Mouse (Mus musculus) small intestine, adult 2 months (tissue): ENCODE data around the gene Synpo2.

Source experiments
- CTCF ChIP-seq: fragments of 200-500 bp; IDR thresholded peaks from 2 replicates; pipeline ENCODE4 v1.5.1; 2012; ENCODE audit warnings: low read depth, mild to moderate bottlenecking, control low read depth, inconsistent platforms, low read length, moderate library complexity, mixed read lengths; ENCODE audit not compliant: insufficient replicate concordance, insufficient read length; ENCODE audit errors: extremely low read depth
- POLR2A ChIP-seq: fragments of 200-500 bp; IDR thresholded peaks from 2 replicates; pipeline ENCODE4 v1.6.1; 2012; ENCODE audit warnings: low read depth, mild to moderate bottlenecking, control low read depth, inconsistent platforms, low read length, moderate library complexity

DNA sequence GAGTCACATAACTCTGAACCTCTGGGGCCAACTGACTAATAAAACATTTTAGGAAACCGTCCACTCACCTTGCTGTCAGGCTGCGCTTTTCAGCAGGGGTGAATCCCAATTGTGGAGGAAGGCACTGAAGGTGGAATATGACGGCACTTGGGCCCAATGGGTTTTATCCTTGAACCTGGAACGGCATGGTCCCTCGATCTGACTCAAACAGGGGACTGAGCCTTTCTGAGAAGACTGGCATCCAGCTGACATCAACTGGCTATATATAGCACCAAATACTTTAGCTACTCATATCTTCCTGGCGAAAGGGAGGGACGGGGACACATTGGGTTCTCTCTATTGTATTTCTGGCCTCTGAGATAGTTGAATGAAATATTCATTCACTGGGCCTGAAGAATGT lies 201.2 kb downstream of the Synpo2 start, which contains the start of gene Myoz2:
- no peak for TF ChIP-seq POLR2A
- no peak for TF ChIP-seq CTCF
